13 mouse cellular contexts compared by ENCODE assay signal in the genomic region with DNA sequence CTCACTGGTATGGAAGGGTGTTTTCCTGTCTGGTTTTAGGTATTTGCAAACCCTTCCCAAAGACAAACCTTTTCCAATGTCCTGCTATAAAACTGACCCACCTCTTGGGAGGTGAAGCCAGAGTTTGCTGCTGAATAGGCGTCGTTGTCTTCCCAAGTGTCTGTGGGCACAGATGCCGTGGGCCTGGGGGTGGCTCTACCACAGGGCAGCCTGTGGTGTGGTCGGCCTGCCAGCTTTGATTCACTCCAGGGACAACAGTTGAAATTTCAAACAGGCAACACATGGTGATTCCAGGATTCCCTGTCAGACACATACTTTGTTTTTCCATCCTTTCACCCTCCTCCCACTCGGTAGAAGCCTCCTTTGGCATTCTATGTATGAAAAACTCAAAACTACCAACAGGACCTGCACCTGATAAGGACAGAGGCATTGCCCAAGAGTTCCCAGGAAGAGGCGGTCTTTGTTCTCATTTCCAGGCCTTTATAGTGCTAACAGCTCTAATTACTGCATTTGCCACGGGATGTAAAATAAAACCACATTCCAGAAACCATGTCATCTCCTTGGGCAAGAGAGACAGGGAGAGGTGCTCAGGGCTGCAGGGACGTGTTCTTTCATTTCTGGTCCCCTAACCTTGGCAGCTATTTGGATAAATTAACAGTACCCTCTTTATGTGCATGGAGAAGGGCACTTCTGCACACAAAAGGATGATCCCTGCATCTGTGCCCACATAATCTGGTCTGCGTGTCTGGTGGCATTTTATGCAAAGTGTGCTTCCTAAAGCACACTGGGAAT. TPM values are rescaled to one million over a fixed set of nuclear protein-coding genes. Genes with fewer than 3 reads are reported as not detected.
DNase-seq lines count a peak whose midpoint lies in the region; ATAC-seq and TF ChIP-seq lines count a peak whose summit lies in the region.
"Had no signal": no experiment of that assay in that cellular context is flagged by ENCODE, and none has a peak within 500 bp of the region (broad histone marks: within the 10 kb centered on the region; RNA-seq: fewer than 3 reads in every experiment).

No protein-coding gene starts in this region.

- peaks cover 14% of the 10 kb centered on the region for H3K4me1 ChIP-seq in heart, embryonic 10.5 days
- H3K4me1 ChIP-seq in midbrain, embryonic 12.5 days, result peaks cover 17% of the 10 kb centered on the region
- H3K4me1 ChIP-seq in midbrain, embryonic 10.5 days, result peaks cover 10% of the 10 kb centered on the region
- H3K4me1 ChIP-seq in forebrain, postnatal 0 days (ENCODE audit: insufficient read depth), result 0 out of 2 replicates have a peak, but pooled peaks cover 4% of the 10 kb centered on the region
- H3K4me1 ChIP-seq in neural tube, embryonic 15.5 days, result peaks cover 15% of the 10 kb centered on the region
- H3K4me1 ChIP-seq: liver, embryonic 12.5 days had no signal

- no peaks in the 10 kb centered on the region for H3K27me3 ChIP-seq in heart, embryonic 10.5 days (ENCODE audit: insufficient read depth, poor library complexity, severe bottlenecking)
- no peaks in the 10 kb centered on the region for H3K27me3 ChIP-seq in midbrain, embryonic 12.5 days
- H3K27me3 ChIP-seq in midbrain, embryonic 10.5 days (ENCODE audit: low read depth, poor library complexity, severe bottlenecking), result no peaks in the 10 kb centered on the region
- no peaks in the 10 kb centered on the region for H3K27me3 ChIP-seq in forebrain, postnatal 0 days (ENCODE audit: insufficient read depth, low read length)
- H3K27me3 ChIP-seq in neural tube, embryonic 15.5 days (replicated peaks), result no peaks in the 10 kb centered on the region
- H3K27me3 ChIP-seq: intestine, embryonic 15.5 days; liver, embryonic 12.5 days had no signal

- no peak for DNase-seq in heart, embryonic 10.5 days (ENCODE audit: low spot score)
- DNase-seq in heart, postnatal 4 days, result no peak
- DNase-seq in midbrain, embryonic 10.5 days (ENCODE audit: low spot score), result no peak
- DNase-seq in forebrain, postnatal 0 days, result no peak
- no peak for DNase-seq in spleen, postnatal 4 days (ENCODE audit: low spot score in 2 of 2)
- DNase-seq: adrenal gland, postnatal 36 days; cerebellum, adult 9-10 months; thymus, postnatal 4 days had no signal

- H3K9me3 ChIP-seq in heart, embryonic 10.5 days, result no peaks in the 10 kb centered on the region
- no peaks in the 10 kb centered on the region for H3K9me3 ChIP-seq in midbrain, embryonic 12.5 days
- H3K9me3 ChIP-seq in midbrain, embryonic 10.5 days (replicated peaks), result no peaks in the 10 kb centered on the region
- no peaks in the 10 kb centered on the region for H3K9me3 ChIP-seq in forebrain, postnatal 0 days (ENCODE audit: low read length)
- H3K9me3 ChIP-seq in neural tube, embryonic 15.5 days (replicated peaks), result no peaks in the 10 kb centered on the region
- H3K9me3 ChIP-seq: intestine, embryonic 15.5 days; liver, embryonic 12.5 days had no signal

- H3K4me3 ChIP-seq in heart, embryonic 10.5 days, result no peak overlapping the region
- no peak overlapping the region for H3K4me3 ChIP-seq in midbrain, embryonic 12.5 days
- no peak overlapping the region for H3K4me3 ChIP-seq in midbrain, embryonic 10.5 days
- H3K4me3 ChIP-seq in forebrain, postnatal 0 days (ENCODE audit: low read depth, low read length), result no peak overlapping the region
- H3K4me3 ChIP-seq in neural tube, embryonic 15.5 days (replicated peaks), result no peak overlapping the region
- H3K4me3 ChIP-seq: intestine, embryonic 15.5 days; liver, embryonic 12.5 days had no signal

- H3K9ac ChIP-seq in midbrain, embryonic 12.5 days (replicated peaks), result no peak overlapping the region
- no peak overlapping the region for H3K9ac ChIP-seq in forebrain, postnatal 0 days
- no peak overlapping the region for H3K9ac ChIP-seq in neural tube, embryonic 15.5 days (replicated peaks)
- H3K9ac ChIP-seq: intestine, embryonic 15.5 days; liver, embryonic 12.5 days had no signal

- TF ChIP-seq CTCF in forebrain, postnatal 0 days (IDR thresholded peaks at IDR 0.05; ENCODE audit: low read depth), result no peak

- no peak overlapping the region for H3K4me2 ChIP-seq in midbrain, embryonic 12.5 days (replicated peaks)
- no peak overlapping the region for H3K4me2 ChIP-seq in forebrain, postnatal 0 days (ENCODE audit: low read depth)
- no peak overlapping the region for H3K4me2 ChIP-seq in neural tube, embryonic 15.5 days
- H3K4me2 ChIP-seq: intestine, embryonic 15.5 days; liver, embryonic 12.5 days had no signal

- 64% methylated on average over 9 of the region's 9 CpGs for WGBS in heart, embryonic 10.5 days
- 69% methylated on average over 9 of the region's 9 CpGs for WGBS in midbrain, embryonic 12.5 days
- WGBS in midbrain, embryonic 10.5 days, result 79% methylated on average over 9 of the region's 9 CpGs
- WGBS in forebrain, postnatal 0 days, result 38% methylated on average over 9 of the region's 9 CpGs
- 20% methylated on average over 9 of the region's 9 CpGs for WGBS in neural tube, embryonic 15.5 days

- H3K27ac ChIP-seq in heart, embryonic 10.5 days, result peak overlapping the region; percentile 1; the same call in 1 of the 2 replicates
- H3K27ac ChIP-seq in midbrain, embryonic 12.5 days (replicated peaks), result peak overlapping the region; percentile 60; the same call in 1 of the 2 replicates
- H3K27ac ChIP-seq in midbrain, embryonic 10.5 days (replicated peaks), result no peak overlapping the region
- peak overlapping the region; percentile 54; the same call in 1 of the 2 replicates for H3K27ac ChIP-seq in forebrain, postnatal 0 days (ENCODE audit: low read depth, low read length)
- H3K27ac ChIP-seq in neural tube, embryonic 15.5 days (replicated peaks), result peak overlapping the region; percentile 63
- H3K27ac ChIP-seq: intestine, embryonic 15.5 days; liver, embryonic 12.5 days had no signal

- no peak for ATAC-seq in midbrain, embryonic 12.5 days (ENCODE audit: low FRiP score, low read depth)
- ATAC-seq in forebrain, postnatal 0 days, result peak; percentile 27; the same call in 1 of the 2 replicates
- ATAC-seq in neural tube, embryonic 15.5 days (ENCODE audit: low FRiP score), result no peak
- no peak for ATAC-seq in monocyte, adult 5-6 weeks (replicated peaks; ENCODE audit: insufficient number of reproducible peaks, low FRiP score, low TSS enrichment, poor library complexity, severe bottlenecking)
- ATAC-seq: intestine, embryonic 15.5 days; liver, embryonic 12.5 days had no signal

- no peaks in the 10 kb centered on the region for H3K36me3 ChIP-seq in heart, embryonic 10.5 days
- no peaks in the 10 kb centered on the region for H3K36me3 ChIP-seq in midbrain, embryonic 12.5 days
- no peaks in the 10 kb centered on the region; the same call in 1 of the 2 replicates for H3K36me3 ChIP-seq in midbrain, embryonic 10.5 days
- no peaks in the 10 kb centered on the region for H3K36me3 ChIP-seq in forebrain, postnatal 0 days (ENCODE audit: insufficient read depth)
- H3K36me3 ChIP-seq in neural tube, embryonic 15.5 days, result no peaks in the 10 kb centered on the region
- H3K36me3 ChIP-seq: intestine, embryonic 15.5 days; liver, embryonic 12.5 days had no signal

RNA-seq across cellular contexts. Expression of gene Kremen1, which starts 10.1 kb away (rescaled TPM):
- 18.3 and 34.4 TPM in 2 replicates for polyA plus RNA-seq in heart, embryonic 10.5 days (2016; fragmentation: Nextera tagmentation; extraction: Ambion mirVana)
- 10 to 100 TPM; 75.7 to 76.7 TPM for total RNA-seq in heart, postnatal 4 days (2021)
- polyA plus RNA-seq in midbrain, embryonic 12.5 days (2016; fragmentation: Nextera tagmentation; extraction: Ambion mirVana), result 12.2 and 13.1 TPM in 2 replicates
- 11.1 and 12.1 TPM in 2 replicates for polyA plus RNA-seq in midbrain, embryonic 10.5 days (2016; fragmentation: Nextera tagmentation; extraction: Ambion mirVana)
- total RNA-seq in forebrain, postnatal 0 days (2014; rRNA removed), result 7.5 and 9.7 TPM in 2 replicates
- polyA plus RNA-seq in forebrain, postnatal 0 days (2015; fragmentation: Nextera tagmentation; extraction: Ambion mirVana), result 2.3 and 2.9 TPM in 2 replicates
- 5.7 and 10.2 TPM in 2 replicates for polyA plus RNA-seq in neural tube, embryonic 15.5 days (2015; fragmentation: Nextera tagmentation; extraction: Ambion mirVana)
- total RNA-seq in monocyte, adult 5-6 weeks (2017), result 4.5 to 8.6 TPM (median 5.0 TPM) in 3 replicates
